Mouse (Mus musculus) embryonic fibroblast, embryonic 13.5 days (primary cell): ENCODE results near the gene Osbp.

Source experiments
- CTCF ChIP-seq: IDR thresholded peaks from 2 replicates; pipeline ENCODE4 v1.5.1; 2011; ENCODE audit warnings: mild to moderate bottlenecking, control low read depth, low read length, moderate library complexity, borderline replicate concordance; ENCODE audit not compliant: insufficient read depth
- POLR2A ChIP-seq: IDR thresholded peaks from 2 replicates; pipeline ENCODE4 v1.6.1; 2011; ENCODE audit warnings: low read depth, mild to moderate bottlenecking, control low read depth, low read length, moderate library complexity

DNA sequence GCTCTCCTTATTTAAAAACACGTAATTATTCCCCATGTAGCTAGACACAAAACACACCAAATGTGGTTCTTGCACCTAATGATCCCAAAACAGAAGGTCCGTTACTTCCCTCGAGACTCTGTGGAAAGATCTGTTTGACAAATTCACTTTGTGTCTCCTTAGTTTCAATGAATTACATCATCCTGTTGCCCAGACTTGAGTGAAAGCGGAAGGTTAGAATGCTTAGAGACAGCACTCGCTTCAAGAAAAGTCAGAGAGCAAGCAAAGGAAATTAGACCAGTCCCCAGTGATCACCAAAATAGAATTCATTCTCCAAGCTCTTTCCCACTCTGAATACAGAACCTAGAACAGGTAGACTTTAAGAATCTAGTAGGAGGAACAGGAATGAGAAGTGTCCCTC lies 8.3 kb upstream of the Osbp start:
- TF ChIP-seq CTCF (no peak), POLR2A (no peak)
